Mouse (Mus musculus) neural tube, embryonic 10.5 days (tissue): ENCODE measurements around the gene Ss18l1.

ENCODE experiments used
- DNase-seq: peaks from one replicate; pipeline ENCODE4 v3.0.0-alpha.2; 2017; ENCODE audit warnings: low spot score; ENCODE audit errors: extremely low spot score

The Ss18l1 gene

DNA sequence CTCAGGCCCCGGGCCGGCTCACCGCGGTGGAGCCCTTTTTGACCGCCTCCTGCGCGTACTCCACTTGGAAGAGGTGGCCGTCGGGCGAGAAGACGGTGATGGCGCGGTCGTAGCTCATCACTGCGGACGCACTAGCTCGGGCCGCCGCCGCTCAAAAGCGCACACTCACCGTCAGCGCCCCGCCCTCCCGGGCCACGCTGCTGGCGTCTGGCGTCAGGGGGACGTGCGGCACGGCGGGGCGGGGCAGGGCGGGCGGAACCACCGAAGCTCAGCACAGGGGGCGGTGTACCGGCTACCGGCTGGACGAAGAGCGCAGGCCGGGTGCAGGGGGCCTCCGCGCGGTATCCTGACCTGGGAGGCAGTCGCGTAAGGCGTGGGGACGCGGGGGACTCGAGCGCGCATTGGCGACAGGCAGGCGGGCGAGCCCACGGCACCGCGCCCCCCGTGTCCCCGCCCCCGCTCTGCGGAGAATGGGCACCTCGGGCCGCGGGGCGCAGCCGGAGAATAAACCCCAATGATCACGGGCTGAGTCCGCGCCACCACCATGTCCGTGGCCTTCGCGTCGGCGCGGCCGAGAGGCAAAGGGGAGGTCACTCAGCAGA lies at the start of gene Ss18l1, which contains the start of gene Psma7:
Gene Ss18l1 (plus strand): TSS at position 254 of the 602 bp plus-strand sequence.
Gene Psma7 (minus strand): TSS at position 178 of the 602 bp plus-strand sequence.
- peak; percentile 92 for DNase-seq

DNA sequence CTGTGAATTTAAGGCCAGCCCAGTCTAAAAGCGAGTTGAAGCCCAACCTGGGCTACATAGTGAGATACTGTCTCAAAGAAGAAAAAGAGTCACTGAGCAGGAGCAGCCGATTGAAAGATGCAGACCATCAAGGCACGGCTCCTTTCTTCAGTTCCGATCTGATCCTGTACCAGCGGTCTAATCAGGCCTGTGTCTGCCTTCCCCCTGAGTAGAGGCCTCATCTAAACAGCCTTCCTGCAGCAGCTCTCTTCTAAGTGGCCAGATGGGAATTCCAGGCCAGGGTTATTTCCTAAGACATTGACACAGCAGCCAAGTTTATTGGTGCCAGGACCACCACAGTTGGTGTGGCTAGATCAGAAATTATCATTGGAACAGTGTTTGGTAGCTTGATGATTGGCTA lies 49.2 kb upstream of the Ss18l1 start:
- DNase-seq = no peak

DNA sequence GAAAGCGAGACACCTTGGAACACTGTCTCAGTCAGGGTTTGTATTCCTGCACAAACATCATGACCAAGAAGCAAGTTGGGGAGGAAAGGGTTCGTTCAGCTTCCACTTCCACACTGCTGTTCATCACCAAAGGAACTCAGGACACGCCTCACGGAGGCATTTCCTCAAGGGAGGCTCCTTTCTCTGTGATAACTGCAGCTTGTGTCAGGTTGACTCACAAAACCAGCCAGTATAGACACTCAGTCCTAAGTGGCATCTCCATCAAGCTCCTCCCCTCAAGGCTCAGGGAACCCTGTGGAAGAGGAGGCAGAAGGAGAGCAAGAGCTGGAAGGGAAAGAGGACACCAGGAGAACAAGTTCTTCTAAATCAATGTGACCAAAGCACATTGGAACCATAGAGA lies 43.9 kb upstream of the Ss18l1 start:
- DNase-seq = no peak

DNA sequence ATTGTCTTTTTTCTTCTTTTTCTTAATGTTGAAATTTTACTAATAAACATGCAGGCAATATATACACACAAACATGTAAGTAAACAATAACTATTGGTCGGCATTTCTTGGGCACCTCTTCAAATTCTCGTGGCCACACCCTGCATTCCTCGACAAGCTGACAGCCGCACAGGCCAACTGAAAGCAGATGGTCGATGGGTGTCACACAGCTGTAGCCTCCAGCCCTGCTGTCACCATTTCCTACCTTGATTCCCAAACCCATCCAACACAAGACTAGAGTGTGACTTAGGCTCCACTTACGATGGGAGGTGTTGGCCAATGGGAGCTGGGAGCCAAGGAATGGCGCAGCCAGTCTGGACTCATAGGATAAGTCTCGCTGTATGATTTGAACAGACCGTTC lies 40.7 kb upstream of the Ss18l1 start:
- no peak for DNase-seq

DNA sequence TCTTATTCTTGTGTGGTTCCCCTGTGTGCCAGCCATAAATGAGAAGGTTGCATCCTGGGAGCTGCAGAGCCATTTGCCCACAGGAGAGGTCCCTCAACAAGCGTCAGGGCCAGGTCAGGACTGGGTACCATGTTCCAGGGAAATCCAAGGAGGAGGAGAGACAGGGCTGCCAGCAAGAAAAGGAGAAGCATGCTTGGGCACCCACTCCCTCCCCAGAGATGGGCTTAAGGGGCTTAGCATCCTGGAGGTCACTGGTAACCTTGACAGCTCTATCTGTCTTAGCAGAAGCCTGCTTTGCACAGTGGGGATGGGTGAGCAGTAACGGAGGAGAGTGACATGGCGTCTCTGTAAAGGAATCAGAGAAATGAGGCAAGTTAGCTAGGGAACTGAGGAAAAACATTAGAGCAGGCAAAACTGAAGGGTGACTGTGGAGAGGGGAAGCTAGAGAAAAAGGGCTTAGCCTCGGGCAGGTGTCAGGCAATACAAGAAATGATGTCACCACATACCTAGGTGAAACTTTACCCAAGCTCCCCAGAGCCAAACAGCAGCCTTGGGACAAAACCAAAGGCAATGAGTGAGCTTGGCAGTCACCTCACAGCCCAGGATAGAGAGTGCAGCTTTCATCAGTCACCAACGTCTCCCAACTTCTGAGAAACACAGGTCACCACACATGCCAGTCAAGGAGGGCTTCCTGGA lies 36.5 kb upstream of the Ss18l1 start:
- DNase-seq = no peak

DNA sequence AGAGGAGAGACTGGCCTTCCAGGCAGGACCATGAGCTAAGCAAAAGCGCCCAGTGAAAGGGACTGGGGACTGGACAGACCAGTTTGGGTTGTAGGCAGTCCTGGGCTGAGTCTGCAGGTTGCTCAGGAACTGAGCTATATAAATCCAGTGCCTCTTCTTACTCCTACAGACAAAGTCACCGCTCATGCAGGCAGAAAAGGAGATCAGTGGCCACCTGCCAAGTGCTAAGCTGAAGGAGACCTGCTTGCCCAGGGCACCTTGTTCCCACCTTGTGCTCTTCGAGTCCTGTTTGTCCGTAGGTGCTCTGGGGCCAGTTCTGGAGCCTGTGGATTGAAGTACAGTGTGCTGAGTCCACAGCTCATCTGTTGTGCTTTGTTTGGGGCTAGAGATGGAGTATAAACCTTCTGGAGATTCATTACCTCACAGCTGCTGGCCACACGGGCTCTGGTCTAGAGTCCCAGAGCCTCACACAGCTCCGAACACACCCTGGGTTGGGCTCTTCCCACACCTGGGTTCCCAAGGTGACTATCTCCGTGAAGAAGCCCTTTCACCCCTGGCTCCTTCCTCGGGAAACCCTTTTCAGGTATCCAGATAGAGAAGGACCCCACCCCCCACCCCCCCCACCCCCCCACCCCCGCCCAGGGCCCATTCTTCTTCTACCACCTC lies 35.8 kb upstream of the Ss18l1 start:
- no peak for DNase-seq

DNA sequence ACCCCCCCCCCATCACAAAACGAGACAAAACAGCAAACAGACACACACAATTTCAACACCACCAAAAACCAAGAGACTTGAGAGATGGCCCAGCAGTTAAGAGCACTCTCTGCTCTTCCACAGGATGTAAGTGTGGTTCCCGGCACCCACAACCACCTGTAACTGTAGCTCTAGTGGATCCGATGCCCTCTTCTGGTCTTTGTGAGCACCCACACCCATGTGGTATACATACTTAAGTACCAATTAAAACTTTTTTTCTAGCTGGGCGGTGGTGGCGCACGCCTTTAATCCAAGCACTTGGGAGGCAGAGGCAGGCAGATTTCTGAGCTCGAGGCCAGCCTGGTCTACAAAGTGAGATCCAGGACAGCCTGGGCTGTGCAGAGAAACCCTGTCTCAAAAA lies 31.6 kb upstream of the Ss18l1 start:
- DNase-seq = no peak

DNA sequence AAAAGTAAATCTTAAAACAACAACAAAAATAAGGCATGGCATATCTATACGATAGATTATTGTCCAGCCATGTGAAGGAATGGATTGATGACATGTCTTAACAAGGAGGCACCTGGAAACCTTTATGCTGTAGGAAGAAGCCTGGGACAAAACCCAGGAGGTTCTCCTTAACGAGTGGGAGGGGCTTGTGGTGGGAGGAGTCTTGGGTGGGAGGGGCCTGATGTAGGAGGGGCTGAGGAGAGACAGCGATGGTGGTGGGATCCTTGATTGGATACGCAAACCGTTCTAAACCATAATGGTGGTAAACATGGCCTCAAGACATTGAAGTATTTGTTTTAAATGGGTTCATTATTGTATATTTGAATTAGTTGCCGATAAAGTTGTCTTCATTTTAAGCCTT lies 30.9 kb upstream of the Ss18l1 start:
- DNase-seq = no peak

DNA sequence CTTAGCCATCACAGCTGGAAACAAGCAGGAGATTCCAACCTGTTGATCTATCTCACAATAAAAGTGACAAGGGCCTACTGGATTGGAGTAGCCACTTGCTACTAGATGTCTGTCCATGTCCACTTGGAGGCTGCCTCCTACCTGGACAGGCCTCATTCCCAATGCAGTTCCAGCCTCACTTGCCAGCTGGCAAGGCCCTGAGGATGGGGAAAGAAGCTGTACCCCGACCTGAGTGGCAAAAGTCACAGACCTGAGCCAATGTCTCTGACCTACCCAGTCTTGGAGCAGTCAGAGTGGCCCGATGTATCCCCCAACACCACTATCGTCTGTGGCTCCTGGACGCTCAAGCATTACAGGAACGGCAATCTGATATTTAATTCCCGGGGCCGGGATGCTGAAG lies 28.6 kb upstream of the Ss18l1 start:
- no peak for DNase-seq

DNA sequence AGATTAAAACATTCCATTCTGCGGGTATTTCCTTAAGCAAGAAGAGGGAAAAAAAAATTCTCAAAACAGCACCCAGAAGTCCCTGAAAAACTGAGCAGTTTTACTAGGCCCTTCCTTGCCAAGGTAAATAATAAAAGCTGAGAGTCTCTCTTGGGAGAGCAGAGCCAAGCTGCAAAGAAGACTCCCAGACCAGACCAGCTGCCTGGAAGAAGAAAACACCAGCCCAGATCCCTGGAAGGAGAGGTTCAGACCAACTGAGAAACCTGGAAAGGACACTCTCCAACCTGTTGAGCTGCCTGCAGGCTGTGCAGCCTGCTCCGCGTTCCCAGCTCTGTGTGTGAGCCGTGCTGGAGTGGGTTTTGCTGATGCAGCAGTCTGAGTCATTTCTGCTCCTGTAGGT lies 24.7 kb upstream of the Ss18l1 start:
- DNase-seq = no peak

DNA sequence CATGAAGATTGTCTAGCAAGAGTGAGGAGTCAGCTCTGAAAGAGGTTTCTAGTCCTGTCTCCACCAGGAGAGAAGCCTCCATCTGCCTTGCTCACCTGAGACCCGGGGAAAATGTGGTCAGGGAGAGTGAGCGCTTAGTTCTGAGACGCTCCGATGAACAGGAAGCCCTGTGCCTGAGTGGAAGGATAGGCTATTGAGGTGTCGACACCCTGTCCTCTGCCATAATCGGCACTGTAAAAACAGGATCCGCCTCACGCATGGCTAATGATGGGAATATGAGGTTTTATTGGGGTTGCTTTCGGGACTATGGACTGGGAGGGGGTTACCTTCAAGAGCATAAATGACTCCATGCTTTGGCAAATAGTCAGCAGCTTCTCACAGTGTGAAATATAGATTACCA lies 23.7 kb upstream of the Ss18l1 start:
- no peak for DNase-seq

DNA sequence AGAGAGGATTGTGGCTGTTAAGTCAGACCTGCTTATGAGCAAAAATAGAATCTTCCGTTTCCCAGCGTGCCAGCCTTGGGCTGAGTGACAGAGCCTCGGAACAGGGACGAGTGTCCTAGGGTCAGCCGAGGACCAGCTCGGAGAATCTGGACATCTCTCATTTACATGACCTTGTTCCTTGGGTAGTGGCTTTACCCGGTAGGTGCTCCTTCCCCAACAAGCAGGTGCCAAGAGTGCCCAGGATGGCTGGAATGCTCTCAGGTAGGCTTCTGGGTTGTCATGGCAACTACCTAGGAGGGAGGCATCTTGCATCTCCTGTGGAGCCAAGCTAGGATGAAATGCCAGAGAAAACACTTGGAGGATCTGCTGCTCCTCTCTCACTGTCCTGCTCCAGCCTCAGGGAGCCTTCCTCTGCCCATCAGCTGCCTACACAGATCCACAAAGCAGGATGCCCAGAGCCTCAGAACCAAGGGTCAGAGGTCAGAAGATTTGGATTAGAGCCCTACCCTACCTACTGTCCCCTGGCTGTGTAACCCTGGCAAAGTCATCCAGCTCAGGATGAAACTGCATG lies 22.1 kb upstream of the Ss18l1 start:
- DNase-seq = no peak

DNA sequence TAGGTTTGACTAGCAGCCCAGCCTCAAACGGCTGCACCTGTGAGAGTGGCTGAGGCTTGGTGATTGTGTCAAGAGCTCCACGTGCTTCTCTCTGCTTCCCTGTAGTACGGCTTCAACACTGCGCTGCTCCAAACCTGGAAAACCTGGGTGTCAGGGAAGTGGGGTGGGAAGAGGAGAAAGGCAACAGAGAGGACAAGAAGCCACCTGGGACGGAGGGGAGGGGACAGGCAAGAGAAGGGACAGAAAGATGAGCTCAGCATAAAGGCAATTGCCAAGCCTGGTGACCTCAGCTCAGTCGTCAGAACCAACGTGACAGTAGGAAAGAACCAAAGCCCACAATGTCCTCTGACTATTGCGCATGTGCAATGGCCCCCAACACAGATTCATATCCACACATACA lies 21.4 kb upstream of the Ss18l1 start:
- no peak for DNase-seq

DNA sequence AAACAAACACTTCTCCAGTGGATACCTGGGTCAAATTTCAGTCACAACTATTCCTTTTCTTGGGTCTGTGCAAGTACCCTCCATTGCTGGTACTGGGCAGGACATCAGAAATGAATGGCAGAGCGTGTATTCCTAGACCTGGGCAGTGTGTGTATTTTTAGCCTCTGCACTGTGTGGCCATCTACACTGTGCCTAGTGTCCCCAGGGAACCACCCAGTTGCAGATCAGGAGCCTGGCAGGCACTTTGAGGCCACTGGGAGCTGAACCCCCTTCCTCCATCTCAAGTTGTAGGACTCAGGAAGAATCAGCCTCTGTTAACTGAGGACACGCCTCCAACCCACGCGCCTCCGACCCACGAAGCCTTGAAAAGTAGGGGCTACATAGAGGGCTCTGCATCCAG lies 19.6 kb upstream of the Ss18l1 start:
- no peak for DNase-seq

DNA sequence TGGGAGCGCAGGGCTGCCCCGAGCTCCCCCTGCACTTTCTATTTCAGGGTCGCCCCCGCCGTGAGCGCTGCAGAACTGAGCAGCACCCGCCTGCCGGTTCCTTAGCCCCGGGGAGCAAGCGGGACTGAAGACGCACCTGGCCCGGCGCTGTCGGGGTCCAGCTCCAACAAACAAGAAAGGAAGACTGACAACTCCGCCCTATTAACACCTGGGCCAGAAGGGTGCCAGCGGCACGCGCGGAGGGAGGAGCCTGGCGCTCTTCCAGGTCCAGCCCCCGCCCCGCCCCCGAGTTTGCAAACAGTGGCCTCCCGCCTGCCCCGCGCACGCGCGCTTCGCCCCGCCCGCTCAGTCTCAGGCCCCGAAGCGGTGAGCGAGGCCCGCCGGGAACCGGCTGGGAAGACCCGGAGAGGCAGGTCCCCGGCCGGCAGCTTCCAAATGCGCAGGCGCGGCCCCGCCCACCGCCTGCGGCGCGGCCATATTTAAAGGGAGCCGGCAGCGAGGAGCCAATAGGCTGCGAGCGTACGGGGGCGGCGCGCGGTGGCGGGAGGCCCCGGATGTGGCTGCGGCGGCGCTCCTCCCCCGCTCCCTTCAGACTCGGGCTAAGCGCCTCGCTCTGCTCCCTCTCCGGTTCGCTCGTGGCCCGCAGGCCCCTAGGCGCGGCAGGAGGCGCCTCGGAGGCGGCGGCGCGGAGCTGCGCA lies 17.8 kb upstream of the Ss18l1 start, which contains the start of gene Lsm14b:
Gene Lsm14b (plus strand): TSS at position 587 of the 698 bp plus-strand sequence.
- DNase-seq = peak; percentile 99

DNA sequence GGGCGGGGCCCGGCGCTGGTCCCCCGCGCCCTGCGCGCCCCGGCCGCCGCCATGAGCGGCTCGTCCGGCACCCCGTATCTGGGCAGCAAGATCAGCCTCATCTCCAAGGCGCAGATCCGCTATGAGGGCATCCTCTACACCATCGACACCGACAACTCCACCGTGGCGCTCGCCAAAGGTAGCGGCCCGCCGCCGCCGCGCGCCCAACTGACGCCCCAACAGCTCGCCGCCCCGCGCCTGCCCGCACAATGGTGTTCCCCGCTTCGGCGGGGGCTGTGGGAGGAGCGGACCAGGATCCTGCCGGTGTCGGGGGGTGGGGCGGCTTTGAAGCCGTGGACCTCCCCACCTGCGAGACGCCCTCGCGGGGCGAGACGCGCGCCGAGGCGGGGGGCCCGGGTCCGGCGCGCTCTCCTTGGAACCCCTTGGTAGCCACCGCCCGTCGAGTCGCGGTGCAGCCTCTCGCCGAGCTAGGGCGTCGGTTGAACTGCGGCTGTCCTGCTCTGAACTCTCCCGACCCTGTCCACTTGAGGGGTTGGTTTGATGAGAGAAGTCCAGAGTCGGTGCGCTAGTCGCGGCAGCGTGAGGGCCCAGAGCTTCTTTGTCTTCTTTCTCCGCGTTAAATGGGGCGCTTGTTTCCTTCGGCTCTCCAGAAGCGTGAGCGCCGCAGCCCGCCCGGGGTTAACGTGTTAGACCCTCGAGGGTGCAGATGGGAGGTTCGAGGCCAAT lies 17.0 kb upstream of the Ss18l1 start:
- DNase-seq = no peak

DNA sequence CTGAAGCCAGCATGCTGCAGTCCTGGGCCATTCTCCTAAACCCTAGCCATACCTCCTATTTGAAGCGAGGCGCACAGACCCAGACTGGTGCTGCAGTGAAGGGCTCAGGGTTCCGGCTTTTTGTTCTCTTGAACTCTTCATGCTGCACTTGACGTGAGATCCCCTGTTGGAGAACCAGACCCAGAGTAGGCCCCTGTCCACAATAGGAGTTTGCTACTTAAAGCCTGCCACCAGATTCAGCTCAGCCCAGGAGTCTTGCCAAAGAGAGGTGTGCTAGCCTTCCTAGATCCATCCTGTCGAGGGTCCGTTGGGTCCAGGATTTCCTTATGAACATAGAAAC lies 16.5 kb upstream of the Ss18l1 start:
- DNase-seq = peak; percentile 67

DNA sequence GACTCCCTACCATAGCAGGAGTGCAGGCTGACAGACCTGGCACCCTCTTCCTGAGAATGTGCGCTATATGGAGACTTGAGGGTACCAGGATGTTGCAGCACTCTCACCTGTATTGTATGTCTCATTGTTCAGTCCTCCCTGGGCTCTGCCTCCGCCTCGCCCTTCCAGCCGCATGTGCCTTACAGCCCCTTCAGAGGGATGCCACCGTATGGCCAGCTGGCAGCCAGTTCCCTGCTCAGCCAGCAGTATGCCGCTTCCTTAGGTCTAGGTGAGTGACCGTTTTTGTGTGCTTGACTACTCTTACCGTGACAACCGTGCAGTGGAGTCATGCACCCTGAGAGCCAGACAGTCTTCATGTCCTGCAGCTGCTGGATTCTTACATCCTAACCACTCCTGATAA lies 14.5 kb upstream of the Ss18l1 start:
- no peak for DNase-seq

DNA sequence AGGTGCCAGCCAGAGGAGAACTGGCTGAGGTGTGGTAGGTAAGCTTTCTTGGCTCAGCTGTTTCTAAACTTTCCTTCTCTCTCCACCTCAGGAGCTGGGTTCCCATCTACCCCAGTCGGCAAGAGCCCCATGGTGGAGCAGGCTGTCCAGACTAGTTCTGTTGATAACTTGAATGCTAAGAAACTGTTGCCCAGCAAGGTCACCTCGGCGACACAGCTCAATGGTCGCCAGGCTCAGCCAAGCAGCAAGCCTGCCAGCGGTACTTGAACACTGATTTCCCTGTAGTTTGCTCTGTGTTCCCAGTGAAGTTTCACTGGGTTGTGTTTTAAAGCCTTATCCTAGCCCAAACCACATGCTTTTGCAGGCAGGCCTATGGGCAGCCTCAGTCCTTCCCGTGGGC lies 11.0 kb upstream of the Ss18l1 start:
- no peak for DNase-seq

DNA sequence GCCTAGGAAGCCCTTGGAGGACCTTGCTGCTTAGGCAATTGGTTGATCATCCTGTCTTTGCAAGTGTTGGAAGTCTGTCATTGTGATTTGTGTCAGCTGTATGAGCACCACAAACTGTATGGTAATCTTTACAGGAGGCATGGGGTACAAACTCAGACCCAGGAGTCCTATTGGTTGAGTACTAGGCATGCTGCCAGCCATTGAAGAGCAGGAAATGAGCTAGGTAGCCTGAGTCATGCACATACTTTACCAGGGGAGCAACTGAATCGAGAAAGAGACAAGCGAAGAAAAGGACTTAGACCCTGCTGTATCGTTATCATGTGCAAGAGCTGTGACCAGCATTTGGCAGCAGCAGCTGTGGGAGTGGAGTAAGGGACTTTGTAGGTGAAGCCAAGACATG lies 9.4 kb upstream of the Ss18l1 start:
- no peak for DNase-seq

DNA sequence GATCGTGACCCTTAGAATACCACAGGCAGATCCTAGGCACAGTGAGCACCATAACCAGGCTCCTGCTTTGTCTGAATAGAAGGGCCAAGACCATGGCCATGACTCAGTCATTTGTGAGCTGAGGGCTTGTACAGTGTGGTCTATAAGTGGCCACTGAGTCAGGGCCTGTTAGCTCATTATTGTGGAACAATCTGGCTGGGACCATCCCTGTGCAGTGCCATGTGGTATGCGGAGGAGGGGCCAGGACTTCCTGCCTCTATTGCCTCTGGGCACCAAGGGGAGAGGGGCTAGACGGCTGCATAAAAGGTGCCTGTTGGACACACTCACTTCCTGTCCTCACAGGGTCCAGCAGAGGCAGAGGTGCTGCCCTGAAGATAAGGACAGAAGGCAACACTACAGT lies 8.4 kb upstream of the Ss18l1 start:
- no peak for DNase-seq
